Mouse (Mus musculus): ENCODE measurements around the gene Noct.

GRCm38 (mm10) chr3:51275956-51276398, 51.7 kb downstream of the Noct start:
- no peak for TF ChIP-seq CTCF (conservative IDR thresholded peaks at IDR 0.05; ENCODE audit: low read length)
- TF ChIP-seq POU5F1 (IDR thresholded peaks at IDR 0.05; ENCODE audit: borderline replicate concordance, low read length) = no peak
